Mouse (Mus musculus) common myeloid progenitor, adult 5-6 weeks (primary cell): ENCODE measurements at regions not wholly inside any gene's neighbourhood (a gene's known extent, or its start where the extent isn't known, plus 50 kb on each side); places are given as distances from the start of the nearest gene placed in this dataset.
A peak's percentile ranks its signal among the peaks of the same experiment; 100 is the strongest.

Experiments used
- ATAC-seq: replicated peaks from 2 replicates; pipeline ENCODE4 v1.8.0; 2016; ENCODE audit warnings: low read depth, mild to moderate bottlenecking, moderate TSS enrichment, inconsistent platforms; ENCODE audit not compliant: poor library complexity, severe bottlenecking

GRCm38 (mm10) chr12:25367541-25367940, 270.6 kb upstream of the Id2 start:
- no peak for ATAC-seq

GRCm38 (mm10) chr12:25365600-25366267, 268.8 kb upstream of the Id2 start:
- no peak for ATAC-seq

GRCm38 (mm10) chr12:25364966-25365568, 268.1 kb upstream of the Id2 start:
- ATAC-seq, result no peak

DNA sequence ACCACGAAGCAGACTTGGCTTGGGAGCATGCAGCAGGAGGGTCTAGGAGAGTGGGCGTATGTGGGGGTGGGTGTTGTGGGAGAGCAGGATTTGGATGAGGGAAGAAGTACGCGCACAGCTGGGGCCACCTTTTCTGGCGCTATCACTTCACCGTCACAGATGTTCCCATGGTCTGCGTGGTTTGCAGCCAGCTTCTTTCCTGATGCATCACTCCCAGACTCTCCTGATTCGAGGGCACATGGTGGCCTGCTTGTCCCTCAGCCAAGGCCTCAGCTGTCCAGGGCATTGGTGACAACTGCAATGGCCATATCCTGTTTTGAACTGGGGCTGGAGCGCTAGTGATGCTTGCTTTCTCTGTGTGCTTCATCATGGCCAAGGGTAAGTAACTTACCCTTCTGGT, 266.9 kb upstream of the Id2 start:
- ATAC-seq, result no peak

- no peak for ATAC-seq
Measured at GRCm38 (mm10) chr12:25363341-25363740, 266.4 kb upstream of the Id2 start.

GRCm38 (mm10) chr12:25362771-25363170, 265.8 kb upstream of the Id2 start:
- ATAC-seq, result no peak

- ATAC-seq, result no peak
Measured at GRCm38 (mm10) chr12:25360726-25361125, 263.8 kb upstream of the Id2 start.

- no peak for ATAC-seq
Measured at GRCm38 (mm10) chr12:25359931-25360330, 263.0 kb upstream of the Id2 start.

GRCm38 (mm10) chr12:25358846-25359525, 262.0 kb upstream of the Id2 start:
- ATAC-seq, result no peak

DNA sequence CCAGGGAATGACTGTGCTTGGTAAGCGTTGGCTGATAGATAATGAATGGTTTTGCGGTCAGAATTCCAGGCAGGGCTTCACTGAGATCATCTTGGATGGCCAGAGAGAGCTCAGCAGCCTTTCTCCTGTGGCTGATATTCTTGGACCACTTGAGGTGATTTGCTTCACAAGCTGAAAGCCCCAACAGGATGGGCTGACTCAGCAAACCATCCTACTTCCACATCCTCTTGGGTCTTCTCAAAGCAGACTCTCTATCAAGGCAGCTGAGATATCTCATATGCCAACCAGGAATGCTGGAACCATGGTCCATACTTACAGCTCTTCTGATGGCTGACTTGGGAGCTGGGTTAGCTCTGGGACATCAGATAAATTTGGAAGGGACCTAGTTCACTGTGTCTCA, 259.8 kb upstream of the Id2 start:
- ATAC-seq, result 0 out of 2 replicates have a peak, but pooled peaks have one; percentile 24

- ATAC-seq, result peak; percentile 35; the same call in 1 of the 2 replicates
Measured at GRCm38 (mm10) chr12:25355217-25355616, 258.3 kb upstream of the Id2 start.

DNA sequence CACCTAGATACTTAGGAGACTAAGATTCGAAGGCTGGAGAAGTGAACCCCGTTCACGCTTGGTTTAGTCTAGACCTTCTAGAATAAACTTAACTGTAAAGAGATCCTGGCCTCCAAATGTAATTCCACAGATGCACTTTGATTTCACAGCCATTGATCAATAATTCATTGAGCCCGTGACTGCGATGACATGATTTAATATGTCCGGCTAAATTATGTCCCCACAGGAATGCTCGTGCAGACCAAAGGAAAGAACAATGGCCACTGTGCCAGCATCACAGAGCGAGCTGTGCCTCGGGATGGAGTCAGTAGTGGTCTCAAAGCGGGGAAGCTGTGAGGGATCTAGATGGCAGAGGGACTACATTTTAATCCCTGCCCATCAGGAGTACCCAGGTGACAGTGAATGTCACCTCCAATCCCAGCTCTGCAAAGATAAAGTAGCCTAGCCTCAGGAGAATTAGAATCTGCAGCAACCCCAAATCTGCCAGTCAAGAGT, 256.5 kb upstream of the Id2 start:
- ATAC-seq, result no peak

DNA sequence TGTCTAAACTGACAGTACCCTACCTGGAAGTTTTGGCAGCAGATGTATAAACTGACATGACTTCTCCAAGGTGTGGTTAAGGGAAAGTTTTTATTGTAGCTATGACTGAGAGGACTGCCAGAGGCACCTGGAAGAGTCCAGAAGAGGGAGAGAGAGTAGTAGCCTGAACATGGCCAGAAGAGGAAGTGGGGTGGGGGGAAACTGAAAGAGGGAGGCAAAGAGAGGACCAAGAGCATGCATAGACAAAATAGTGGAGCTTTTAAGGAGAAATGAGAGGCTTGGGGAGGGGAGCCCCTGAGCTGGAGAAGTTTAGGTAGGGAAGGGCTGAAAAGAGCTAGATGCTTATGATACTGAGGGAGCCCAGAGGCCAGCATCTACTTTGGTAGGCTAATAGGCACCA, 255.2 kb upstream of the Id2 start:
- peak; percentile 52; the same call in 1 of the 2 replicates for ATAC-seq

GRCm38 (mm10) chr12:25344354-25344753, 247.4 kb upstream of the Id2 start:
- no peak for ATAC-seq

DNA sequence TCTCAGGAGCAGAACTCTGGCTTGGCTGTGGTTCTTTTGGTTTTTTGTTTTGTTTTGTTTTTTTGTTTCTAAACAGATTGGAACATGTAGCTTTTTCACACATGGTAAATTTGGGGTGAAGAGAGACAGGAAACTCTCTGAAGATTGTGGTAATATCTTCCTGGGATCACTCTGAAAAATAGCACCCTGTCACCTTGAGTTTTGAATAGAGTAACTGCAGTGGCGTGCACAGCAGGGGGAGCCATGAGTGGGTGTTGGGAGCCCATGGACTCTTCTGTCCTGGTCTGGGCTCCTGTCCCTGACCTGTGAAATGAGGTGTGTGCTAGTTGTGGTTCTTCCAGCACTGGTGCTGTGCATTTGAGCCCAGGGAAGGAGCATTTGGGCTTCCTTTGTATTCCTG, 241.8 kb upstream of the Id2 start:
- no peak for ATAC-seq

DNA sequence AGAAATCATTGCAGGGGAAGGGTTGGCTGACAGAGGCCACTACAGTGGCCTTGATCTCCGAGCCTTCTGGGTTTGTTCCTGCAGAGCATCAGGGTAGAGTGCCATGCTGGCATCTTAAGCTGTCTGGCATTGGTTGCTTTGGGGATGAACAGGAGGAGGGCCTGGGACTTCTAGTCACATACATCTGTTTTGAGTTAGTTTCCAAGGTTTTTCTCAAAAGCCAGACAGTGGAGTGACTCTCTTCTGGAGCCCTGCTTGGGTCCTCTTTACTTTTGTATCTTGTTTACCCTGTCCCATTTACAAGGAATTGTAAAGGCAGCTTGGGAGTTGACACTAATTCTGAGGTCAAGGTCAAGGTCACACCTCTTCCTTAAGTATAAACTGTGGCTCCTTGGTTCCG, 239.0 kb upstream of the Id2 start:
- no peak for ATAC-seq

- ATAC-seq, result no peak
Measured at GRCm38 (mm10) chr12:25335069-25335468, 238.1 kb upstream of the Id2 start.

GRCm38 (mm10) chr12:25332384-25333035, 235.6 kb upstream of the Id2 start:
- peak; percentile 30; the same call in 1 of the 2 replicates for ATAC-seq

DNA sequence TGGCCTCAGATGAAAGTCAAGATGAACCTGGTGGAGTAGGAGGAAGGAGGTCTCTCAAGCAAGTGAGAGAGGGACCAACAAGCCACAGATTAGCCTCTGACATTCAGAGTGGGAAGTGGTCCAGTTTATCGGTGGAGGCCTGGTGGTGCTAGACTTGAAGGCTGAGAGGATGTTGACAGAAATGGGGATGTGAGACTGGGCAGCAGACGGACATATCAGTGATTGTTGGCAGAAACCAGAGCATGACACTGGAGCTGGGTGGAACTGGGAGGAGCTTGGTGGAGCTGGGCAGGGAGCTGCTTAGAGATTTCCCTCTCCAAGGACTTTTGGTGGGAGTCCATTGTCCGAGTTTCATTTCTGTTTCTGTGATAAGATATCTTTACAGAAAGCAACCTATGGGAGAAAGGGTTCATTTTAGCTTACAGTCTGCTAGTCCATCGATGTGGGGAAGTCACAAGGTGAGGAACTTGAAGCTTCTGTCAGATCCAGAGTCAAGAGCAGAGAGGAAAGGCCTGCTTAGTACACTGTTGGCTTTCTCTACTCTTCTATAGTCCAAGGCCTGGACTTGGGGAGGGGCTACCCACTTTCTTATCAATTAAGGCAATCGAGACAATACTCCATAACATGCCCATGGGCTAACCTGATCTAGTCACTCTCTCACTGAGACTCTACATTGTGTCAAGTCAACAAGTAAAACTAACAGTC, 233.2 kb upstream of the Id2 start:
- peak; percentile 85 for ATAC-seq

DNA sequence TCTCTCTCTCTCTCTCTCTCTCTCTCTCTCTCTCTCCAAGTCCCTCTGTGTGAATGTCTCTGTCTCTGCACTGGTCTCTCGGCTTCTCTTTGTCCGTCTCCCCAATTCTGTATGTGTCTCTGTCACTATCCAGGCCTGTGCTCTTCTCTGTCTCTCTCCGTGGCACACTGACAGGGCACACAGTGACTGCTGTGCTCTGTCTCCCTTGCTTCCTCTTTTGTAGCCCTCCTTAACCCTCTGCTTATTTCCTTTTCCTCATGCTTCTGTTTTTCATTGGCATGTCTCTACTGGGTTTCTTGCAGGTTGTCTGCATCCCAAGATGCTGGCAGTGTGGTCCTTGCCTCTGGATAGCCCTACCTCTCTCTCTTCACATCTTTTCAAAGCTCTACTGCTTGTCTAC, 229.0 kb upstream of the Id2 start:
- ATAC-seq, result peak; percentile 66
